Mouse (Mus musculus) stomach, embryonic 16.5 days (tissue): Measurements from ENCODE around the gene Fdx1. TPM values are rescaled to one million over a fixed set of nuclear protein-coding genes. Genes with fewer than 3 reads are reported as not detected.
A peak's percentile ranks its signal among the peaks of the same experiment; 100 is the strongest.

ENCODE experiments used
- ATAC-seq: fragments of 200-750 bp; cut with Nextera tagmentation; 2 replicates; pipeline ENCODE4 v1.8.0; 2017; ENCODE audit warnings: moderate number of reproducible peaks, moderate TSS enrichment; ENCODE audit not compliant: insufficient read depth, low FRiP score
- H3K27ac ChIP-seq: fragments of 300-500 bp; sonication (generic); 2 replicates; pipeline ENCODE4 v1.5.1; 2014; ENCODE audit warnings: low read length
- H3K27me3 ChIP-seq: fragments of 300-500 bp; sonication (generic); 2 replicates; pipeline ENCODE4 v1.6.1; 2014; ENCODE audit warnings: low read length, control low read depth, mixed read lengths; ENCODE audit not compliant: control insufficient read depth, insufficient read depth
- H3K36me3 ChIP-seq: fragments of 300-500 bp; sonication (generic); 2 replicates; pipeline ENCODE4 v1.6.1; 2014; ENCODE audit warnings: low read length; ENCODE audit not compliant: control insufficient read depth, insufficient read depth
- H3K4me1 ChIP-seq: fragments of 300-500 bp; sonication (generic); 2 replicates; pipeline ENCODE4 v1.6.1; 2014; ENCODE audit warnings: low read length, control low read depth, mixed read lengths; ENCODE audit not compliant: control insufficient read depth, insufficient read depth
- H3K4me2 ChIP-seq: fragments of 300-500 bp; sonication (generic); 2 replicates; pipeline ENCODE4 v1.6.1; 2014; ENCODE audit warnings: low read depth, low read length, mixed read lengths
- H3K4me3 ChIP-seq: fragments of 300-500 bp; sonication (generic); replicated peaks from 2 replicates; pipeline ENCODE4 v1.5.1; 2014; ENCODE audit warnings: mild to moderate bottlenecking, low read length
- H3K9ac ChIP-seq: fragments of 300-500 bp; sonication (generic); 2 replicates; pipeline ENCODE4 v1.6.1; 2014; ENCODE audit warnings: low read length
- H3K9me3 ChIP-seq: fragments of 300-500 bp; sonication (generic); replicated peaks from 2 replicates; pipeline ENCODE4 v1.6.1; 2016; ENCODE audit warnings: low read length, control low read depth; ENCODE audit not compliant: control insufficient read depth
- WGBS: fragments of 180-500 bp; shearing (Covaris S2); extraction: QIAGEN DNeasy Blood & Tissue Kit; methylation state at CpG from one replicate; pipeline ENCODE4 v1.1.7; 2014; 5-methylcytosine and 5-hydroxymethylcytosine counted together
- polyA plus RNA-seq: library from polyadenylated mRNA; unstranded; fragments of >200 nt; fragmentation: Nextera tagmentation; extraction: Ambion mirVana; gene quantifications from 2 replicates; pipeline ENCODE4 v1.2.1, GENCODE M21; 2015

Gene Fdx1
- polyA plus RNA-seq, 1 experiment from 2014 or later, result 80.0 TPM

DNA sequence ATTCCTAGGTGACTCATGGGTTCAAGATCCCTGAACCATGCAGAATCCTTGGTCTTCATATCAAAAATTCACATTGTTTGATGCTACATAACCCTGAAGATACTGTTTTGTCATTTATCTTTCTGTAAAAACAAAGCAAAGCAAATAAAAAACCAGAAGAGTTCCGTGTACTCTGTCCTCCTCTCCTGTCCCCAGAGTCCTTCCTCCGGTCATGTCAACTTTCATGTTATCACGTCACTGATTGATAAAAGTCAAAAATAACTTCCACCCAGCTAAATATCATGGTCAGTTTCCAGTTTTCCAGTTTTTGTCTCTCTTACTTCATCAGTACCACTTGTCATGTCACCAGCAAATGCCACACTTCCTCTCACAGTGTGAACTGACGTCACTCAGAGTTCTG is 11.5 kb upstream of the Fdx1 start:
- Histone ChIP-seq H3K4me2 (no peak overlapping the region), H3K9me3 (no peaks in the 10 kb centered on the region), H3K9ac (no peak overlapping the region), H3K4me3 (no peak overlapping the region), H3K27ac (no peak overlapping the region), H3K4me1 (no peaks in the 10 kb centered on the region), H3K36me3 (no peaks in the 10 kb centered on the region), H3K27me3 (no peaks in the 10 kb centered on the region)
- WGBS, result 63% methylated on average over 4 of the region's 4 CpGs
- ATAC-seq, result no peak

DNA sequence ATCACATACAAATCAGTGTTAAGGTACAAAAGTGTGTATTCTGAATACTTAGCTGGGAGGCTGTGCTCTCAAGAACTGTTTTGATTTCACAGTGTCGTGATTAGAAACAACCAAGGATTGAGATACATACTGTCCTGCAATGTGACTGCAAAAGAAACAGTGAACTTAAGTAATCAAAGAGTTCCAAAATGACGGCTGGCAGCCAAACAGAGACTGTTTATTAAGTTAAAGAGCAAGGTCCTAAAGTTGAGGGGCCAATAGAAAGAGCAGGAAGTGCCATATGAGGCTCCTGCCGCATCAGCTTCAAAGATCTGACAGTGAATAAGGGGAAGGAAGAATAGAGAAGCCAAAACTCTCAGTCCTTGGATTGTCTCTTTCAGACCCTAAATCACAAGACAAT is 10.5 kb upstream of the Fdx1 start:
- ATAC-seq, result no peak
- Histone ChIP-seq H3K9ac (no peak overlapping the region), H3K27ac (no peak overlapping the region), H3K27me3 (no peaks in the 10 kb centered on the region), H3K9me3 (no peaks in the 10 kb centered on the region), H3K4me1 (no peaks in the 10 kb centered on the region), H3K4me2 (no peak overlapping the region), H3K4me3 (no peak overlapping the region), H3K36me3 (no peaks in the 10 kb centered on the region)
- WGBS, result 40% methylated on average over 3 of the region's 3 CpGs

DNA sequence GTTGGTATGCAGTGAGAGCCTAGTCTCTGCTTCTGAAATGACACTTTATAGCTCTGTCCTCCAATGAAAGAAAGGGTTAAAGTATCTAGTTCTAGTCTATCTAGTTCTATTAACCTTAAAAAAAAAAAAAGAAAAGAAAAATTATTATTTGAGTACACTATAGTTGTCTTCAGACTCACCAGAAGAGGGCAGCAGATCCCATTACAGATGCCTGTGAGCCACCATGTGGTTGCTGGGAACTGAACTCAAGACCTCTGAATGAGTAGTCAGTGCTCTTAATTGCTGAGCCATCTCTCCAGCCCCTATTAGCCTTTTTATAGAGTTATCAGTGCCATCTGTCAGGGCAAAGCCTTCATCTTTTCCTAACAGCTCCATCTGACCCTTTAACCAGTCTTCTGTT is 3.0 kb upstream of the Fdx1 start:
- Histone ChIP-seq H3K4me1 (peaks cover 9% of the 10 kb centered on the region), H3K4me2 (no peak overlapping the region), H3K27ac (no peak overlapping the region), H3K27me3 (no peaks in the 10 kb centered on the region), H3K9ac (no peak overlapping the region), H3K36me3 (no peaks in the 10 kb centered on the region), H3K9me3 (no peaks in the 10 kb centered on the region), H3K4me3 (no peak overlapping the region)
- ATAC-seq, result no peak

- no peaks in the 10 kb centered on the region for H3K9me3 ChIP-seq
- no peak overlapping the region for H3K4me3 ChIP-seq
- ATAC-seq, result no peak
- H3K9ac ChIP-seq, result no peak overlapping the region
- 61% methylated on average over 6 of the region's 6 CpGs for WGBS
- H3K4me1 ChIP-seq, result peaks cover 17% of the 10 kb centered on the region
- H3K36me3 ChIP-seq, result no peaks in the 10 kb centered on the region
- H3K4me2 ChIP-seq, result peak overlapping the region; percentile 57; the same call in 1 of the 2 replicates
- no peaks in the 10 kb centered on the region for H3K27me3 ChIP-seq
- H3K27ac ChIP-seq, result no peak overlapping the region
These were observed 754 bp upstream of the Fdx1 start for GRCm38 (mm10) chr9:51964110-51964509.

DNA sequence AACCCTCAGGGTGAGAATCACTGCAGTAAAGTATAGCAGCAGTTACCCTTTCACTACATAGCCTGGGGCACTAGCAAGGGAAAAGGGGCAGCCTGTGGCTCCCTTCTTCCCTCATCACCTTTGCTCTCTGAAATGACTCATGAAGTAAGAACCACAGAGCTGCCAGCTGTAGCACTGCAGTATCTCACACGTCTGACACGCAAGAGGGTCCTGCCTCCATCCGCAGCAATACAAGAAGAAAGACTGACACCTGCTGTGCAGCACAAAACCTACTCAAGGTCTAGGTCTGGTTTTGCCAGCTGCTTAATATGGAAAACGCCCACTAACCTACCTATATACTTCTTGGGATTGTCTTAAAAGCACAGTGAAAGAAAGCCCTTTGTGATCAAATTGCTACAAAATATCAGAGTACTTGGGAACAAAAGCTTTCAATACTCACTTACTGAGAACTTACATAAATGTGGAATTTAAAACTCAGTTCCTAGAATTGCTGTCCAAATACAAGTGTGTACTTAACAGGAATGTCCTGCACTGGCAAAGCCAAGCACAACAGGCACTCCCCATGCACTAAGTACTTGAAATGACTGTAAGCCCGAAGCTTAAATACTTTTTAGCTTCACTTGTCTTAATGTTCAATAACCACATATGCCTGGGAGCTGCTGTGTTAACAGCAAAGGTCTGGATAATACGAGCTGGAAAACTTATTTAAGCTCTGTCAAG is 2.0 kb downstream of the Fdx1 start:
- H3K4me2 ChIP-seq, result peak overlapping the region; percentile 57; the same call in 1 of the 2 replicates
- peaks cover 22% of the 10 kb centered on the region for H3K4me1 ChIP-seq
- no peaks in the 10 kb centered on the region for H3K27me3 ChIP-seq
- H3K9ac ChIP-seq, result no peak overlapping the region
- no peak for ATAC-seq
- no peaks in the 10 kb centered on the region for H3K36me3 ChIP-seq
- H3K27ac ChIP-seq, result 0 out of 2 replicates have a peak overlapping the region, but pooled peaks have one; percentile 21
- WGBS, result 52% methylated on average over 6 of the region's 6 CpGs
- H3K9me3 ChIP-seq, result no peaks in the 10 kb centered on the region
- no peak overlapping the region for H3K4me3 ChIP-seq

DNA sequence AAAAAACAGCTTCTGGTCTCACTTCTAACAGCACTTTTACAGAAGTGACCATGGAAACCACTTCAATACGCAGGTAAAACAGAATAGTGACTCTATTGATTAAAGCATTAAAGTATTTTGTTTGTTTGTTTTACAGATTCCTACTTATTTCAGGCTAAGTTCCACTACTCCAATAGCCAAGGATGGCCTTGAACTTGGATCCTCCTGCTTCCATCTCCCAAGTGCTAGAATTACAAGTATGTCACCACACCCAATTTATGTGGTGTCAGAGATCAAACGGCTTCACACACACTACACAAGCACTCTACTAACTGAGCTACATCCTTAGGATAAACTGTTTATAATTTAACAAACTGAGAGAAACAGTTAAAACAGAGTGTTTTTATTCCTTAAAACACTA is 3.0 kb downstream of the Fdx1 start:
- H3K9me3 ChIP-seq, result no peaks in the 10 kb centered on the region
- 62% methylated on average over 2 of the region's 2 CpGs for WGBS
- H3K27me3 ChIP-seq, result no peaks in the 10 kb centered on the region
- H3K4me3 ChIP-seq, result no peak overlapping the region
- no peak overlapping the region for H3K9ac ChIP-seq
- H3K4me1 ChIP-seq, result peaks cover 22% of the 10 kb centered on the region
- no peak overlapping the region for H3K4me2 ChIP-seq
- H3K36me3 ChIP-seq, result no peaks in the 10 kb centered on the region
- ATAC-seq, result no peak
- H3K27ac ChIP-seq, result no peak overlapping the region

- Histone ChIP-seq H3K9ac (no peak overlapping the region), H3K9me3 (no peaks in the 10 kb centered on the region), H3K27me3 (no peaks in the 10 kb centered on the region), H3K4me3 (no peak overlapping the region), H3K27ac (no peak overlapping the region; the same call in 1 of the 2 replicates), H3K4me1 (peaks cover 22% of the 10 kb centered on the region), H3K36me3 (no peaks in the 10 kb centered on the region), H3K4me2 (no peak overlapping the region)
- ATAC-seq, result no peak
These were observed 4.4 kb downstream of the Fdx1 start for GRCm38 (mm10) chr9:51958981-51959380.

DNA sequence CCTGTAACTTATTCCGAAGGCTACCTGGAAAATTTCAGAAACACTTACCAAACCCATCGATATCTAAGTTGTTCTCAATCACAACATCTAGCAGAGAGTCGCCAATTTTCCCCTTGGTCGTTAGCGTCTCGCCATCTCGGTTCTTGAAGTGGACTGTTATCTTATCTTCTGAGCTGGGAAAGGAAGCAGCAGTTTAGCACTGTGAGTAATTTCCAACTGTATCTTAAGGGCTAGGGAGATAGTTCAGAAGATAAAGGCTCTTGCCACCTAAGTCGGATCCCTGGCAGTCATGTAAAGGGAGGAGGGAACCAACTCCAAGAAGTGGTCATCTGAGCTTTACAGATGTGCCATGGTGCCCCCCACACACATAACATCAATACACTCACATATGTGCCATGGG is 6.3 kb downstream of the Fdx1 start:
- Histone ChIP-seq H3K4me3 (no peak overlapping the region), H3K27ac (no peak overlapping the region), H3K27me3 (no peaks in the 10 kb centered on the region), H3K9me3 (no peaks in the 10 kb centered on the region), H3K4me1 (peaks cover 19% of the 10 kb centered on the region), H3K4me2 (no peak overlapping the region), H3K9ac (no peak overlapping the region), H3K36me3 (no peaks in the 10 kb centered on the region)
- no peak for ATAC-seq
- WGBS, result 74% methylated on average over 8 of the region's 8 CpGs

- no peaks in the 10 kb centered on the region for H3K27me3 ChIP-seq
- peaks cover 14% of the 10 kb centered on the region; the same call in 1 of the 2 replicates for H3K4me1 ChIP-seq
- ATAC-seq, result no peak
- H3K27ac ChIP-seq, result no peak overlapping the region
- WGBS, result 65% methylated on average over 2 of the region's 2 CpGs
- H3K36me3 ChIP-seq, result no peaks in the 10 kb centered on the region
- H3K4me2 ChIP-seq, result no peak overlapping the region
- no peak overlapping the region for H3K4me3 ChIP-seq
- no peaks in the 10 kb centered on the region for H3K9me3 ChIP-seq
- no peak overlapping the region for H3K9ac ChIP-seq
These were observed 6.9 kb downstream of the Fdx1 start for GRCm38 (mm10) chr9:51956484-51956883.
